Mouse (Mus musculus) frontal cortex, postnatal 36 days (tissue): ENCODE results near the gene Tmem98.

Experiments
- DNase-seq, 2 experiments: peaks; one replicate each; pipeline ENCODE4 v3.0.0; 2022; ENCODE audit warnings: low spot score in 2 of 2

Tmem98 gene

DNA sequence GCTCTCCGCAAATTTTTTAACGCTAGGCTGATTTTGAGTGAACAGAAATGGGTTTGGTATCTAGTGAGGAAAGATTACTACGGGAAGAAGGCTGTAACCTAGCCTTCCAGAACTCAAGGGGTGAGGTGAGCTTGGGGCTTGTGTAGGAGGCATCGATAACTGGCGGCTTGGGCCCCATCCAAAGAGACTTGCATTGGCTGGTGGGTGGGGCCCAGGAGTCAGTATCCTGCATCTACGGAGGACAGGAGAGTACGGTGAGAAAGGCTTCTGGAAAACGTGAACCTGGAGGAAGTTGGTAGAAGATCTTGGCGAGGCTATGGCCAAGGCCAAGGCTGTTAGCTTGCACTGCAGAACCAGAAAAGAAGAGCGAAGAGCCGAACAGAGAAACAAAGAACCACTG lies 44.5 kb downstream of the Tmem98 start:
- no peak for DNase-seq

- no peak for DNase-seq
These were observed 44.9 kb downstream of the Tmem98 start for GRCm38 (mm10) chr11:80854908-80855307.

GRCm38 (mm10) chr11:80856827-80857226 lies 46.9 kb downstream of the Tmem98 start:
- no peak for DNase-seq

DNA sequence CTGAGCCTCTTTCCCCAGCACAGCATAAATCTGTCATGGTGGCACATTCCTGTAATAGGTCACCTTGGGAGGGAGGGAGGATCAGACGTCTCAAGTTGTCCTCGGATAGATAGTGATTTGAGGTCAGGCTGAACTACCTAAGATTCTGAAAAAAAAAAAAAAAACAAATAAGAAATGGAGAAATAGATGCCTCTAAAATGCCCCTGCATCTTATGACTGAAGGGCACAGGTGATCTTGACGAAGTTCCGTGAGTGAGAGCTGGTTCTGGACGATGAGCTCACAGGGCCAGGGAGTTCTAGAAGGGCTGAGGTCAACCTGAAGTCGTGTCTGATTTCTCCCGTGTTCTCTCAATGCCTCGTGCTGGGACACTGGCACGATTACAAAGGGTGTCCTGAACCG lies 48.1 kb downstream of the Tmem98 start, which contains the start of gene Spaca3:
Gene Spaca3, plus strand, starts transcription at position 301 of the 400 bp plus-strand sequence.
- no peak for DNase-seq

- no peak for DNase-seq
These were observed 53.0 kb downstream of the Tmem98 start for GRCm38 (mm10) chr11:80862941-80863340.

DNA sequence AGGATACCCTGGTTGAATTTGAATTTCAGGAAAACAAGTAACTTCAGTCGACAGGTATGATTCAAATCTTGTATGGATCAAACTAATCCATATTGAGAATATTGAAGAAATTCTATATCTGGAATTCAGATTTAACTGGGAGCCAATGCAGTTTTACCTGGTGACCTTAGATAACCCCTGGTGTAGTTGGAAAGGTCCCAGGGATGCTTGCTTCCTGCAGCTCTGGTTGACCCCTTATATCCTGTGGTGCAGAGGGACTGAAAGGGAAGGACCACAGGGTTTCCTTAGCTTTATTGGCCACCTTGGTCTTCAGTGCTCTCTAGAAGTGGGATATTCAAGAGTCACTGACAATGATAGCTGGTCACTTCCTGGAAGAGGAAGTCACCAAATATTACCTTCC lies 58.1 kb downstream of the Tmem98 start:
- no peak for DNase-seq
